Mouse (Mus musculus) bone marrow, adult 2 months (tissue): ENCODE measurements around the gene Ddx24. TPM values are rescaled to one million over a fixed set of nuclear protein-coding genes. Genes with fewer than 3 reads are reported as not detected.

Source experiments
- H3K27ac ChIP-seq: fragments of 200-500 bp; 2 replicates; pipeline ENCODE4 v1.5.1; 2012; ENCODE audit warnings: low read depth, mild to moderate bottlenecking, control low read depth, inconsistent platforms, low read length; ENCODE audit not compliant: control insufficient read depth, poor library complexity, insufficient read depth
- H3K4me1 ChIP-seq: fragments of 200-500 bp; 2 replicates; pipeline ENCODE4 v1.6.1; 2011; ENCODE audit warnings: low read length; ENCODE audit not compliant: control insufficient read depth, insufficient read depth
- H3K4me3 ChIP-seq: fragments of 200-500 bp; replicated peaks from 2 replicates; pipeline ENCODE3; 2011; ENCODE audit warnings: mild to moderate bottlenecking, low read depth, low read length, control low read depth; ENCODE audit not compliant: control insufficient read depth
- CTCF ChIP-seq: fragments of 200-500 bp; IDR thresholded peaks from 2 replicates; pipeline ENCODE4 v1.5.1; 2011; ENCODE audit warnings: low read length, control low read depth; ENCODE audit not compliant: control insufficient read depth, insufficient read depth
- POLR2A ChIP-seq: fragments of 200-500 bp; IDR thresholded peaks from 2 replicates; pipeline ENCODE4 v1.6.1; 2011; ENCODE audit warnings: low read depth, mild to moderate bottlenecking, control low read depth, low read length, borderline replicate concordance; ENCODE audit not compliant: control insufficient read depth
- WGBS: fragments of 180-500 bp; shearing (Covaris S2); methylation state at CpG from one replicate; pipeline ENCODE4 v1.1.7; 2018; 5-methylcytosine and 5-hydroxymethylcytosine counted together
- polyA plus RNA-seq: library from polyadenylated mRNA; stranded (reverse); fragments of >200 nt; gene quantifications from 2 replicates; pipeline ENCODE4 v1.2.4, GENCODE M21; 2011; ENCODE audit warnings: low replicate concordance; ENCODE audit not compliant: missing spikeins, insufficient read depth, insufficient read length

The Ddx24 gene
- polyA plus RNA-seq, 1 experiment = 40.5 TPM

GRCm38 (mm10) chr12:103437601-103438000 lies 12.0 kb upstream of the Ddx24 start:
- no peak overlapping the region for H3K4me3 ChIP-seq
- peaks cover 4% of the 10 kb centered on the region for H3K4me1 ChIP-seq
- H3K27ac ChIP-seq = peak overlapping the region; percentile 10; the same call in 1 of the 2 replicates
- TF ChIP-seq POLR2A (no peak), CTCF (no peak)
- 82% methylated on average over 1 of the region's 1 CpGs for WGBS

GRCm38 (mm10) chr12:103434861-103435260 lies 9.2 kb upstream of the Ddx24 start:
- Histone ChIP-seq H3K4me3 (peak overlapping the region; percentile 46), H3K27ac (peak overlapping the region; percentile 84), H3K4me1 (peaks cover 4% of the 10 kb centered on the region)
- TF ChIP-seq POLR2A (no peak), CTCF (no peak)

GRCm38 (mm10) chr12:103433986-103434731 lies 8.5 kb upstream of the Ddx24 start, which contains the start of gene Ifi27:
Gene Ifi27 (plus strand): TSS chr12:103434211.
- peak within 1 kb of the TSS; percentile 46 for H3K4me3 ChIP-seq
- peaks cover 4% of the 10 kb centered on the region for H3K4me1 ChIP-seq
- peak within 1 kb of the TSS; percentile 84 for H3K27ac ChIP-seq
- TF ChIP-seq CTCF = no peak
- TF ChIP-seq POLR2A = no peak; the same call in 1 of the 2 replicates
- WGBS = 26% methylated on average over 8 of the region's 8 CpGs

GRCm38 (mm10) chr12:103433430-103433829 lies 7.8 kb upstream of the Ddx24 start:
- H3K4me1 ChIP-seq = peaks cover 4% of the 10 kb centered on the region
- WGBS = 83% methylated on average over 2 of the region's 2 CpGs
- H3K27ac ChIP-seq = no peak overlapping the region
- H3K4me3 ChIP-seq = no peak overlapping the region
- TF ChIP-seq POLR2A = no peak
- TF ChIP-seq CTCF = no peak

- 88% methylated on average over 7 of the region's 7 CpGs for WGBS
- H3K27ac ChIP-seq = no peak overlapping the region
- no peak overlapping the region for H3K4me3 ChIP-seq
- H3K4me1 ChIP-seq = no peaks in the 10 kb centered on the region; the same call in 1 of the 2 replicates
- no peak for TF ChIP-seq CTCF
Observed at GRCm38 (mm10) chr12:103426710-103427109, 1.1 kb upstream of the Ddx24 start.

GRCm38 (mm10) chr12:103425016-103425728 lies 458 bp downstream of the Ddx24 start:
- Histone ChIP-seq H3K27ac (peak overlapping the region; percentile 29; the same call in 1 of the 2 replicates), H3K4me3 (peak overlapping the region; percentile 83), H3K4me1 (no peaks in the 10 kb centered on the region; the same call in 1 of the 2 replicates)
- 8% methylated on average over 33 of the region's 33 CpGs for WGBS
- TF ChIP-seq CTCF = no peak
- TF ChIP-seq POLR2A = no peak

GRCm38 (mm10) chr12:103408144-103408543 lies 17.5 kb downstream of the Ddx24 start:
- 91% methylated on average over 10 of the region's 10 CpGs for WGBS
- Histone ChIP-seq H3K4me1 (no peaks in the 10 kb centered on the region), H3K4me3 (no peak overlapping the region), H3K27ac (no peak overlapping the region)
- no peak for TF ChIP-seq CTCF
- no peak for TF ChIP-seq POLR2A

- 81% methylated on average over 4 of the region's 4 CpGs for WGBS
- Histone ChIP-seq H3K4me3 (no peak within 1 kb of the TSS), H3K4me1 (no peaks in the 10 kb centered on the region), H3K27ac (no peak within 1 kb of the TSS)
- TF ChIP-seq POLR2A (no peak), CTCF (no peak)
Observed at GRCm38 (mm10) chr12:103407720-103408119, 17.9 kb downstream of the Ddx24 start, which contains the start of gene 9330161L09Rik. Gene 9330161L09Rik (minus strand): TSS chr12:103407820.

- Histone ChIP-seq H3K4me1 (no peaks in the 10 kb centered on the region), H3K27ac (no peak overlapping the region), H3K4me3 (no peak overlapping the region)
- 87% methylated on average over 18 of the region's 18 CpGs for WGBS
- no peak for TF ChIP-seq POLR2A
- no peak for TF ChIP-seq CTCF
Observed at GRCm38 (mm10) chr12:103404131-103404530, 21.5 kb downstream of the Ddx24 start.
